Mouse (Mus musculus) kidney, adult 8-10 months (tissue): ENCODE data around the gene Dlg2.

Experiments used
- DNase-seq, 2 experiments: peaks; one replicate each; pipeline ENCODE4 v3.0.0; 2022

Dlg2 gene

DNA sequence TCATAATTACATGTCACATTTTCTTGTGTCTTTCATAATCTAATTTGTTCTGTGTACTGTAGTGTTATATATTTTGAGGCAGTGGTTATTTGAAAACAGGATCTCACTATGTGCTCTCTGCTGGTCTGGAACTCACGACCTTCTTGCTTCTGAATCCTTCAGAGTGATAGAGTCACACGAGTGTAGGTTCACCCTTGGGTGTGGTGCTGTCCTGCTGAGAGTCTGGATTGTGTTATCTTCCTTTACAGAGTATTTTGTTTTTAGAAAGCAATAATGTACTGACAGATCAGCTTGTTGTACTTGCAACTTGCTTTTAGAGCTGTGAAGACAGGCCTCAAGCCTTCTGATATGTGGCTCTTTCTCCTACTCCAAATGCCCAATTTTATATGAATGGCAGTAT lies 1953.8 kb downstream of the Dlg2 start:
- no peak for DNase-seq

GRCm38 (mm10) chr7:92437168-92437567 lies 1960.7 kb downstream of the Dlg2 start:
- DNase-seq, result no peak

DNA sequence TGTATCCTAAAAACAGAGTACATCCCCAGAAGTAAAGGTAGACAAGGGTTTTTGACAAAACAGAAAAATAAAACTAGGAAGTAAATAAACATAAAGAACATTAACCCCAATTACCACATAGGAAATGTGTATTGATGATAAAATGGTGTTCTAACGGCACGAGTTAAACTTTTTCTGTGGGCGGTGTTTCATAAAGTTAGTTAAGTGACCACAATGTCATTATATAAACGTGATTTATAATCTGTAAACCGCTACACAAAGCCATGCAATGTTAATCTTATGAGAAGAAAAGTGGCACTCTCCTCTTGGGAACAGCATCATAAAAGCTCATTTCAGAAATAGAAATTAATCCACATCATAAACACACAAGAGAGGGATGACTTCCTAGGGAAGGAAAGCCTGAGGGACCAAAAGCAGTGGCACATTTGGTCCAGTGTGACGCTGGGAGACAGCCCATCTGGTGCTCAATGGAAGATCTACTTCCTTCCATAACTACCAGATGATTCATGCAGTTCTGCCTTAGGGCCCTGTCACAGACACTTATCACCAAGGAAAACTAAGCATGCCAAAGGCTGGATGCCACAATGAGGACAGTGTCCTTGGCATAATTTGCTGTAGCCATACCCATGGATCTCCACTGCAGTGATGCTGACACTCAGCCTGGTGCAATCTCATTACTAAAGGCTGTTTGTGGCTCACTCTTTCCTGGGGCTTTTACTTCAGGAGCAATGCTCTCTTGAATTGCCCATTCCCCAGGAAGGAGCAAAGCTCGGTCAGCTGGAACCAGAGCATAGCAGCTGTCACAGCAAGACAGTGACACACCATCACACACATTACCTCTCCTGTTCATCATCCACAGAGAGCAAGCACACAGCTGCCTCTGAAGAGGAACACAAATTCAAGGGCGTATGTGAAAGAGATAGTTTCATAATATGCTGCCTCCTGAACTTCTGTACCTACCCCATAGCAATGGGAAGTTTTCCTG lies 1963.3 kb downstream of the Dlg2 start:
- DNase-seq, result no peak

DNA sequence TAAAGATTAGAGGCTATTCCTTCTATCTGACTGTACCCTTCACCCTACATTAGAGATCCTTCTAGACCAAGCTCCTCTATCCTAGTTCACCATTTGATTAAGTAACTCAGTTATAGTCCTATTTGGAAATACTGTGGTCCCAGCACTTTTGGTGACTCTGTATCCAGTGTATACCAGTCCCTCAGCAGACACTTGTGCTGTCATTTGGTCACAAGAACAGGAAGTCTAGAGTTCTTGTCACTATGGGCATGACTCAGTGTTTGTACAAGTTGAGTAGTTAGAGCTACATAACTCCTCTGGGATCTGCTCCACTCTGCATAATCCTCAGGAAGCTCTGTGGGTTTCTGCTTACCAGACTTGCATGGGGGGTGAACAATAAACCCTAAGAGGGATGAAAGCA lies 1965.1 kb downstream of the Dlg2 start:
- no peak for DNase-seq

DNA sequence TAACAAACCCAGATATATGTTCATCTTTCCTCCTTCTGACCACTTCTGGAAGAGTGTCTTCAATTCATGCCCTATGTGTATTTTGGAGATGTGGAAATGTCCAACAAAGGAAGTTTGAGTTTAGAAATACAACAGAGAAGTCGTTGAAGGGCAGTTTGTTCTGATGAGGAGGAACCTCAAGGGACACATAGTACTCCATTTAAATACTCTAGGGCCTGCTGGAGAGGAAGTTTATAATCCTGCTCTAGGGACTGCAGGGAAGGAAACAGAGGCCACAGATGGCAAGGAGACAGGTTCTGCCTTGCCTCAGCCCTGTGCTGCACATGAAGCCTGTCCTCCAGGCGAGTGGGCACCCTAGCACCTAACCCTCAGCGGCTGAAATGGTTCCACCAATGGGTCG lies 1965.6 kb downstream of the Dlg2 start:
- no peak for DNase-seq

DNA sequence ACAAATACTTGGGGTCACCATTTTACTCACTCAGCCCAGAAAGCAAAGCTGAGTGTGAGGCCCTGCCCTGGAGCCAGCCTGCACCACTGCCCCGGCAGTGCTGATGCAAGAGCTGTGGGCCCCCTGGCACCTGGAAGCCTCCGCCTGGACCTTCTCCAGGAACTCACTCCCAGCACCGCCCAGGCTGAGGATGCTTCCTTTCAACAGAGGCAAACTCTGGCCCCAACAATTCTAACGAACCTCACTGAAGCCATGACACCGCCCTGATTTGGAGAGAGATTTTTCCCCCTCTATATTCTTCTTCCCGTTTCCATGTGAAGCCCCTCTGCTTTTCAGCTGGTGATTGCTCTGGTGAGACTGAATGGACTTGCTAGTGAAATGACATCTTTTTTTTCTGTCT lies 1971.5 kb downstream of the Dlg2 start:
- DNase-seq, result no peak

DNA sequence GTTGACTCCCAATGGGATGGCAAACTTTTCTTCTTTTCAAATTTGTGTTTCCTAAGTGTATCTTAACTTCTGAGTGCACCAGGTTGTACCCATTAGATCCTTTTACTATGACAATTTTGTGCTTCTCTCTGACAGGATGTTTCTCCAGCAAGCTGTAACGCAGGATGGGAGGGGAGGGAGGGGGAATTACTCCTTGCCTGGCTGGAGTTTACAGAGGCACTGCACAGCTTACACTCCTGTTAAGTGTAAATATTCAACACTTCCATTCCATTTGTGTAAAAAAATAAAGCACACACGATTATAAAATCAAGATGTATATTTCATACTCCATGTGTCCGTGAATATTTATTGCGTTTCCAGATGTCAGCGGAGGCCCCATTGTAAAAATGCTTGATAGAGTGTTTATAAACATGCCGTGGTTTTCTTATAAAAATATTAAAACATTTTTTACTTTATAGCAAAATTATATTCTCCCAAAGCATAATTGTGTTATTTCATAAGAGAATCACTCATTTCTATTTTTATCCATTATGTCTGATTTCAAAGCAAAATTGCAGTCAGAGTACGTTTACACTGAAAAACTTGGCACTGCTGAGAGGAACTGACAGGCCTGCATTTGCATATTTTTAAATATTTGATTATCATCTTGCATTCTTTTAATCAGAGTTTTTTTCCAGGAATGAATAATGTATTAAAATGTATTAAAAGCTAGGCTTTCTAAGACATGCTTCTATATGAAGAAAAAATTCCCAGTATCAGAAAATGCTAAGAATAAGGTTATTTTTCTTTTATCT lies 1972.5 kb downstream of the Dlg2 start:
- DNase-seq, result no peak

DNA sequence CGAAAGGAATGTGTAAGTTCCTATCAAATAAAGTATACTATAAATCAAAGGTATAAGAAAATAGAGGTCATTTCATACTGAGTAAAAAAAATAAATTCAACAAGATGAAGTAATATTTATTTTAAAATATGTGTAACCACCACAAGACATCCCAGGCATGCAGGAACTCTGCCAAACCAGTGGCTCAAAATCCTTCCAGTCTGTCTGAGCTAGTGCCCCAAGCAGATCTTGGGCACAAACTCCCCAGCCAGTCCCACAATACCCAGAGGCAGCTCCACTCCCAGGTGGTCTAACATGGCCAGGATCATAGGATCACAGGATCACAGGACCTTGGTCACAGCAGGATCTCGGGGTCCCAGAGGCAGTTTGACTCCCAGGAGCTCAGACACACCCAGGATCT lies 1977.7 kb downstream of the Dlg2 start:
- DNase-seq, result no peak

DNA sequence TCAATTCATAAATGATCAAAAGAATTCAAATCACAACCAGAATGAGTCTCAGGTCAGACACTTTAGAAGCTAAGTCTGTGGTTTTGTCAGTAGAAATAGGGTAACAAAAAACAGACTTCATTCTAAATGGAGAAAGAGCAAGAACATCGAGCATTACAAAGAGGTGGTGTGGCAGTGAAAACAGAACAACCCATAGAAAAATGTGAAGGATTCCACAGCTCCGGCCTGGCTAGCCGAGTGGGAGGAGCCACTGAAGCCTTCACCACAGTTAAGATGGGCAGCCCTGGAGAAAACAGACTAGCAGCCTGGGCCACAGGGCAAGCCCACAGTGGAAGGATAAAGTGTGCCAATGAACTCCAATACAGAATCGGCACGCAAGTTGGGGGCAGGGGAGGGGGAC lies 1979.5 kb downstream of the Dlg2 start:
- no peak for DNase-seq

DNA sequence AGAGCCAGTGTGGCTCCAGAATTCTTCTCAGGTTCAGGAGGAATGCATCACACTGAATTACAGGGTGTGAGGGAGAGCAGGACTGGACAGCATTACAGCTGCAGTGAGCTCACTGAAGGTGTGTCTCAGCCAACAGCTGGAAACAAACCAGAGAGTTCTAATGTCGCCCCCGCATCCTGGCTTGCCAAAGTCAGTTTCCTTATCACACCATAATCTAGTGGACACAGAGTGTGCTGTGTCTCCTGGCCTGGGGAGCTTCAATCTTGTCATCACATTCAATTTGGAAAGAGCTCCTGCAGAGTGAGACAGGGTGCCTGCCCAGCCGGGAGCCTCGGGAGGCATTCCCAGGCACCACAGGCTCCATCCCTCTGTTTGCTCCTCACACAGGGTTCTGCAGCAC lies 1981.3 kb downstream of the Dlg2 start:
- DNase-seq, result no peak

GRCm38 (mm10) chr7:92458308-92458707 lies 1981.8 kb downstream of the Dlg2 start:
- DNase-seq, result no peak

DNA sequence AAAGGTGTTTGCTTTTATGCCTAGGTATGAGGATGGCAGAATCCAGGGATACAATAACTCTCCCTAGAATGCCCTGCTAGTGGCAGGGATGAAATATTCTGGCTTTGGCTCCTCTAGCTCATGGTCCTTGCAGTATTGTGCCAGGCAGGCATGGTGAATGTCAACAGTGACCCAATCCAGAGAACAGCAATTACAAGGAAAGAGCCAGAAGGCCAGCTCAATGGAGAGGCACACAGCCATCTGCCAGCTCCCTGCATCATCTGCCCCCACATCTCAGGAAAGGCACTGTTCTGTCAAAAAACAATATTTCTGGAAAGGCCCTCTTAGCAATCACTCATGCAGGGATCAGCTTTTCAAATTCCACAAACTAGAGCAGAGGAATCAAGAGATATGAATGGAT lies 1984.1 kb downstream of the Dlg2 start:
- no peak for DNase-seq

- DNase-seq, result no peak
Measured at GRCm38 (mm10) chr7:92461256-92461655, 1984.8 kb downstream of the Dlg2 start.

- no peak for DNase-seq
Measured at GRCm38 (mm10) chr7:92463080-92463877, 1986.8 kb downstream of the Dlg2 start.

- DNase-seq, result no peak
Measured at GRCm38 (mm10) chr7:92464290-92464689, 1987.8 kb downstream of the Dlg2 start.

GRCm38 (mm10) chr7:92479143-92479542 lies 2002.7 kb downstream of the Dlg2 start:
- DNase-seq, result no peak

DNA sequence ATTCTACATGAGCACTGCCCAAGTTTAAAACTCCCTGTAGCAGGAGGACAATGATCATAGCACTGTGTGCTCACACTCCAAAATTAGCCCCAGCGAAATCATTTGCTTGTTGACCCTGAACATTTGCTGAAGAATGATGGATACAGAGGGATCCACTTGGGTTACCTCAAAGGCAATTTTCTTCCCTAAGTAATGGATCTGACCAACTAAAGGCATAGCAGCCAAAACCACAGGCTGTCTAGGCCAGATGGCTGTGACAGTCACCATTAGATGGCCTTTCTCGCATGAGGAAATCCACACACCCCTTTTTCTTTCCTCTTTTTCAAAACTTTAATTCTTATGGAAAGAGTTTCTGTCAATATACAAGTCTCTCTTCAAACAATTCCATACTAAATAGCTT lies 2003.3 kb downstream of the Dlg2 start:
- no peak for DNase-seq

- DNase-seq, result no peak
Measured at GRCm38 (mm10) chr7:92483346-92483745, 2006.9 kb downstream of the Dlg2 start.

DNA sequence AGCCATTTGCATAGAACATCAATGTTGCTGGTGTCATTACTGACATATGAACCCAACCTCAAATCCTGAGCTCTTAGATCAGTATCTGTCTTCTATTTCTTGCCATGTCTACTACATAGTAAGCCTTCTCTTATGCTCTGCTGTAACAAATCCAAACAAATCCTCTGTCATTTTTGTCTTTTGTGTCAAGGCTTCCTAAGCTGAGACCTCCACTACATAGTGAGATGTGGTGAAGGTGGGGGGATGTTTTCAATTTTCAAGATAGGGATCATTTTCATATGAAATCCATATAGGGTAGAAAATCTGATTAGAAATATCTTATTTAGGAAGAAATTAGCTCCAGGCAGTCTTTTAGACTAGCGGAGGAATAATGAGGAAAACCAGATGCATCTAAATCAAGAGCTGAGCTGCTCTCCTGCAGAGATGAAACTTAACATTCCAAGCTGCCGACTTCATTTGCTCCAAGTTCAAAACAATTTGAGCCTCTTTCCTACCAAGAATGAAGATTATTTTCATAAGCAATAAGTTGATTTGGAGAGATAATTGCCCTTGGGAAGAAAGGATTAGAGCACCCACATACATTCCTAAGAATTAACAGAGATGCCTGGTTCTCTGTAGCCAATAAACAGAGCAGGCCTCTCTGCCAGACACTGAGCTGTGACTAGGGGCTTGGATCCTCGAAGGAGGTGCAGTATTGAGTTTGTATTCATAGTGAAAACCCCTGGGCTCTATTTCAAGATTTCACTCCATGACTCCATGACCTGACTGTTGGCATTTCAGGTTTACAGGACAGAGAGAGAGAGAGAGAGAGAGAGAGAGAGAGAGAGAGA lies 2009.6 kb downstream of the Dlg2 start:
- no peak for DNase-seq

DNA sequence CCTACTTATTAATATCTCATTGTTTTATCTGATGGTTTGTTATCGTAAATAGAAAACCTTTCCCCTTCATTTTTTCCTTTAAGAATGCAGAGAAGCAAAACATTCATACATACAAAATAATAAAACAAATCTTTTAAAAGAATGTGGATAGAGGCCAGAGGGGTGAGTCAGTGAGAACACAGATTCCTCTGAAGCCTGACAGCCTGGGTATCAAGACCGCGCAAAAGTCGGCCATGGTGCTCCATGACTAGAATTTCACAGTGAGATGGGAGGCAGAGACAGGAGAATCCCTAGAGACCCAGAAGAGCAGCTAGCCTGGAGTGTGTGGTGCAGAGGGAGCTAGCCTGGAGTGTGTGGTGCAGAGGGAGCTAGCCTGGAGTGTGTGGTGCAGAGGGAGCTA lies 2010.4 kb downstream of the Dlg2 start:
- DNase-seq, result no peak

GRCm38 (mm10) chr7:92492262-92492661 lies 2015.8 kb downstream of the Dlg2 start:
- DNase-seq, result no peak

DNA sequence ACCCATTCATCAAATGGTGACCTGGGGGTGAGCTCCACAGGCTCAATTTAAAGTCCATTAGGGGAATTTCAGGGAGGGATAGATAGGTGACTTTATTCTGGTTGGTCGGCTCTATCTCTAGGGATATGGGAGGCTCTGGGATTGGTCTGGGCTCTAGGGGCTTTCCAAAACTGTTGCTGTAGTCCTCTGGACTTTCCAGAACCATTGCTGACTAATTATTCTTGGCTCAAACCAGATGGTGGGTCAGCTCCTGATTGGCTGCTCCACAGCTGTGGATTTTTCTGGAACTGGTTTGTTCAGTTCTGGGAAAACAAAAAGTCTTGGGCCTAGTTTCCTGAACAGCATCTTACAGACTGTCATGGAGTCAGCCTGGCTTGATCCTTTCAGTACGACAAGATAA lies 2017.0 kb downstream of the Dlg2 start:
- DNase-seq, result no peak
